Mouse (Mus musculus): ENCODE data around the gene Myl9. TPM values are rescaled to one million over a fixed set of nuclear protein-coding genes. Genes with fewer than 3 reads are reported as not detected.

The Myl9 gene
- polyA plus RNA-seq, 1 experiment = 9.4 TPM

DNA sequence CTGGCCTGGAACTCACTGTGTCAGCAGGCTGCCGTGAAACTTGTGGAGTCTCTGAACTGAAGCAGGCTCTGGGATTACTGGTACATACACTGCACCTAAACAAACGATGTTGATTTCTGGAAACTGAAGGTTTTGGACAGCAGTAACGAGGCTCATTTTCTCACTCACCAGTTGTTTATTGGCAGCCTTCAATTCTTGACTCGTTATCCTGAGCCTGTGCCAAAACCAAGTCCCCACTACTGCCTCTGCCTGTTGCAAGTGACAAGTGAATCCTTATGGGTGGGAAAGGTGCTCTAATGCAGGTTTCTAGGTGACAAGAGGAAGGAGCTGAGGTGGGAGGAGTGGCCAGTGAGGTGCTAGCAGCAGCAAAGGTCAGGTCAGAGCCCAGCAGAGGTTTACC is 33.2 kb upstream of the Myl9 start:
- no peaks in the 10 kb centered on the region for H3K27me3 ChIP-seq (ENCODE audit: control insufficient read depth, insufficient read depth, low read length, poor library complexity, severe bottlenecking)
- no peaks in the 10 kb centered on the region for H3K9me3 ChIP-seq (replicated peaks; ENCODE audit: control insufficient read depth, insufficient read depth, low read length, poor library complexity, severe bottlenecking)
- TF ChIP-seq POLR2A (IDR thresholded peaks at IDR 0.05; ENCODE audit: insufficient read depth, low read length) (no peak), EP300 (IDR thresholded peaks at IDR 0.05; ENCODE audit: insufficient read depth, low read depth, low read length) (no peak), CTCF (IDR thresholded peaks at IDR 0.05; ENCODE audit: low read depth, low read length) (no peak)
- H3K36me3 ChIP-seq (ENCODE audit: control insufficient read depth, insufficient read depth, low read length, poor library complexity, severe bottlenecking) = peaks cover 5% of the 10 kb centered on the region; the same call in 1 of the 2 replicates
- H3K9ac ChIP-seq (ENCODE audit: low read depth, poor library complexity, severe bottlenecking) = no peak overlapping the region
- no peaks in the 10 kb centered on the region for H3K4me1 ChIP-seq (ENCODE audit: control insufficient read depth, insufficient read depth, low read length)
- H3K4me3 ChIP-seq (ENCODE audit: low read depth, low read length) = no peak overlapping the region
- H3K27ac ChIP-seq (ENCODE audit: insufficient read depth, low read length) = no peak overlapping the region

DNA sequence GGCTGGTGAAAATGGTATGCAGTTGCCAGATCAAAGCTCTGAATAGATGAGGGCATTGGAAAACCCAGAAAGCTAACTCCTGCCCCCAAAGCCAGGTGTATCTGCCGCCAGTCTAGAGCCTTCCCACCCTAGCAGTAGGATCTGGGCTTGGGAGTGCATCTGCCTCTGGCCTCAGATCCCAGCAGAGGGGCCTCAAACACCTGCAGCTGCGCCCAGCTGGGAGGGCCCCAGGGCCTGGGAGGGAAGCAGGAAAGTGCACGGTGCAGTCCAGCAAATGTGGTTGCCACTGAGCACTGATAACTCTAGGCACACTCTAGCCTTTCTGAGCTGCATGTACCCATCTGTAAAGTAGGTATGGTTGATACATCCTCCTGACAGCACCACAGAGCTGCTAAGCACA is 32.0 kb upstream of the Myl9 start:
- Histone ChIP-seq H3K36me3 (ENCODE audit: control insufficient read depth, insufficient read depth, low read length, poor library complexity, severe bottlenecking) (peaks cover 5% of the 10 kb centered on the region; the same call in 1 of the 2 replicates), H3K9me3 (replicated peaks; ENCODE audit: control insufficient read depth, insufficient read depth, low read length, poor library complexity, severe bottlenecking) (no peaks in the 10 kb centered on the region), H3K9ac (ENCODE audit: low read depth, poor library complexity, severe bottlenecking) (no peak overlapping the region), H3K4me1 (ENCODE audit: control insufficient read depth, insufficient read depth, low read length) (no peaks in the 10 kb centered on the region), H3K27me3 (ENCODE audit: control insufficient read depth, insufficient read depth, low read length, poor library complexity, severe bottlenecking) (no peaks in the 10 kb centered on the region), H3K4me3 (ENCODE audit: low read depth, low read length) (no peak overlapping the region), H3K27ac (ENCODE audit: insufficient read depth, low read length) (no peak overlapping the region)
- TF ChIP-seq EP300 (IDR thresholded peaks at IDR 0.05; ENCODE audit: insufficient read depth, low read depth, low read length) = no peak
- TF ChIP-seq POLR2A (IDR thresholded peaks at IDR 0.05; ENCODE audit: insufficient read depth, low read length) = no peak
- no peak for TF ChIP-seq CTCF (IDR thresholded peaks at IDR 0.05; ENCODE audit: low read depth, low read length)

DNA sequence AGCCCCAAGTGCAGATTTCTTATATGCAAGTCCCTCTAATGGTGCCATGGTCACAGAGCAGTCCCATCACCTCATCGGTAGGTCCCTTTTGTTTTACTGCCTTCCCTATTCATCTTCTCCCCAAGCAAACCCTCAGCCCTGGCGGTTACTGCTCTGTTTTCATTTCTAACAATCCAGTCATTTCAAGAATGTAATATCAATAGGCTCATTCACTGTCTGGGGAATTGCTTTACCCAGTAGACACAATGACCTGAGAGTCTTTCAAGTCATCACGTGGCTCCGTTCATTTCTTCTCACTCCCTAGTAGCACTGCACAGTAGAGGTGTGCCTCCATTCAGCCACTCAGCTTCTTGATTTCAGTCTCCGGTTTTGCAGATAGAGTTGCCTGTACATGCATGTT is 30.8 kb upstream of the Myl9 start:
- peaks cover 5% of the 10 kb centered on the region for H3K36me3 ChIP-seq (ENCODE audit: control insufficient read depth, insufficient read depth, low read length, poor library complexity, severe bottlenecking)
- H3K27ac ChIP-seq (ENCODE audit: insufficient read depth, low read length) = no peak overlapping the region
- H3K4me3 ChIP-seq (ENCODE audit: low read depth, low read length) = no peak overlapping the region
- H3K27me3 ChIP-seq (ENCODE audit: control insufficient read depth, insufficient read depth, low read length, poor library complexity, severe bottlenecking) = no peaks in the 10 kb centered on the region
- H3K4me1 ChIP-seq (ENCODE audit: control insufficient read depth, insufficient read depth, low read length) = no peaks in the 10 kb centered on the region
- H3K9me3 ChIP-seq (replicated peaks; ENCODE audit: control insufficient read depth, insufficient read depth, low read length, poor library complexity, severe bottlenecking) = no peaks in the 10 kb centered on the region
- no peak overlapping the region for H3K9ac ChIP-seq (ENCODE audit: low read depth, poor library complexity, severe bottlenecking)
- TF ChIP-seq EP300 (IDR thresholded peaks at IDR 0.05; ENCODE audit: insufficient read depth, low read depth, low read length) = no peak
- TF ChIP-seq CTCF (IDR thresholded peaks at IDR 0.05; ENCODE audit: low read depth, low read length) = no peak
- no peak for TF ChIP-seq POLR2A (IDR thresholded peaks at IDR 0.05; ENCODE audit: insufficient read depth, low read length)

DNA sequence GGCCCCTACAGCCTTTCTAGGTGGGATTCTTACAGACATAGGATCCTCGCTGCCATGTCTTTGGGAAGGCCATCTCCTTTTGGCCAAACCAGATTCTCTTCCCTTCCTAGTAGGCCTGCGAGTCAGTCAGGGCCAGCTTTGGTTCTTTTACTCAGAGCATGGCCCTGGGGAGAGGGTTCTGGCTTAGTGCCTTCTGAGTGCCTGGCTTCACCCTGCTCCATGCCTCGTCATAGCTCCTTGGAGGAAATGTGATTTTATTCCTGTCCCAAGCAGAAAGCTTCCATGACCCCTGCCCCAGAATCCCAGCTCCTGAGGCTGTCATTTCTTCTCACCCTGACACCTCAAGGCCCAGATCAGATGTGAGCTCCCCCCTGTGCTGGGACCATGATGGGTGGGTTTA is 27.9 kb upstream of the Myl9 start:
- Histone ChIP-seq H3K36me3 (ENCODE audit: control insufficient read depth, insufficient read depth, low read length, poor library complexity, severe bottlenecking) (peaks cover 16% of the 10 kb centered on the region), H3K9ac (ENCODE audit: low read depth, poor library complexity, severe bottlenecking) (no peak overlapping the region), H3K27ac (ENCODE audit: insufficient read depth, low read length) (no peak overlapping the region), H3K4me3 (ENCODE audit: low read depth, low read length) (no peak overlapping the region), H3K9me3 (replicated peaks; ENCODE audit: control insufficient read depth, insufficient read depth, low read length, poor library complexity, severe bottlenecking) (no peaks in the 10 kb centered on the region), H3K27me3 (ENCODE audit: control insufficient read depth, insufficient read depth, low read length, poor library complexity, severe bottlenecking) (no peaks in the 10 kb centered on the region), H3K4me1 (ENCODE audit: control insufficient read depth, insufficient read depth, low read length) (no peaks in the 10 kb centered on the region)
- no peak for TF ChIP-seq POLR2A (IDR thresholded peaks at IDR 0.05; ENCODE audit: insufficient read depth, low read length)
- TF ChIP-seq EP300 (IDR thresholded peaks at IDR 0.05; ENCODE audit: insufficient read depth, low read depth, low read length) = no peak
- TF ChIP-seq CTCF (IDR thresholded peaks at IDR 0.05; ENCODE audit: low read depth, low read length) = no peak

DNA sequence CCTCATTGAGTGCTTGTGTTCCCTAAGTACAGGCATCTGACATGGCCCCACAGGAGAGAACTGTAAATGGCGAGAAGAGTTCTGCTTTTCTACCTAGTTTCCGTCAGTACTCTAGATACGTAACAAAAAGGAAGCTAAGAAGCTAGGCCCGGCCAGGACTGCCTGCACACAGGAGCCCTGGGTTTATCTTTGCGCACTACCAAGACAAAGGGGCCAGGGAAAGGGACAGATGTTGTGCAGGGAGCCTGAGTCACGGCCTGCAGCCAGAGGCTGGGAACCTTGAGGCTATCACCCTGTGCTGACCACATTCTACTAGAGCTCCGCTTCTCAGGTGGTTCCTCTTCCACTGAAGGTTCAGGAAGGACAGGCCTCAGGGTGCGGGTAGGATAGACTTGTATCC is 25.5 kb upstream of the Myl9 start:
- Histone ChIP-seq H3K9me3 (replicated peaks; ENCODE audit: control insufficient read depth, insufficient read depth, low read length, poor library complexity, severe bottlenecking) (no peaks in the 10 kb centered on the region), H3K9ac (ENCODE audit: low read depth, poor library complexity, severe bottlenecking) (no peak overlapping the region), H3K27ac (ENCODE audit: insufficient read depth, low read length) (no peak overlapping the region), H3K4me3 (ENCODE audit: low read depth, low read length) (no peak overlapping the region), H3K36me3 (ENCODE audit: control insufficient read depth, insufficient read depth, low read length, poor library complexity, severe bottlenecking) (peaks cover 20% of the 10 kb centered on the region), H3K27me3 (ENCODE audit: control insufficient read depth, insufficient read depth, low read length, poor library complexity, severe bottlenecking) (no peaks in the 10 kb centered on the region), H3K4me1 (ENCODE audit: control insufficient read depth, insufficient read depth, low read length) (no peaks in the 10 kb centered on the region)
- TF ChIP-seq CTCF (IDR thresholded peaks at IDR 0.05; ENCODE audit: low read depth, low read length) (no peak), EP300 (IDR thresholded peaks at IDR 0.05; ENCODE audit: insufficient read depth, low read depth, low read length) (no peak), POLR2A (IDR thresholded peaks at IDR 0.05; ENCODE audit: insufficient read depth, low read length) (no peak)

DNA sequence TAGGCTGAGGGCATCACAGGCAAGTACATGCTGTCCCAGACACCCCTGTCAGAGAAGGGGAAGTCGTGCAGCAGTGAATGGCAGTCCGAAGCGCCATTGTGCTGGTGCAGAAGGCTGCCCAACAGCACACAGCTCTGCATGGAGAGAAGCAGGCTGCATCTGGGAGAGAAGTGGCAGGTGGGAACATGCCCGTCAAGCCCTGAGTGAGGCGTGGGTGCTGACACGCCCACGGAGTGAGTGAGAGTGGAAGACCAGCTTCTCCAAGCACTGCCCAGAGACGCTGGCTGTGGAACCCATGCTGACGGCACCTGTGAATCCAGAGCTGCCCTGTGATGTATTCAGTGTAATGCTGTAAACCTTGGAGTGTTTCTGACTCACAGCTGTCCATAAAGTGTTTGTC is 18.3 kb upstream of the Myl9 start:
- TF ChIP-seq CTCF (IDR thresholded peaks at IDR 0.05; ENCODE audit: low read depth, low read length) = no peak
- no peak for TF ChIP-seq EP300 (IDR thresholded peaks at IDR 0.05; ENCODE audit: insufficient read depth, low read depth, low read length)
- no peak for TF ChIP-seq POLR2A (IDR thresholded peaks at IDR 0.05; ENCODE audit: insufficient read depth, low read length)
- Histone ChIP-seq H3K36me3 (ENCODE audit: control insufficient read depth, insufficient read depth, low read length, poor library complexity, severe bottlenecking) (peaks cover 24% of the 10 kb centered on the region), H3K27ac (ENCODE audit: insufficient read depth, low read length) (no peak overlapping the region), H3K9me3 (replicated peaks; ENCODE audit: control insufficient read depth, insufficient read depth, low read length, poor library complexity, severe bottlenecking) (peaks cover 9% of the 10 kb centered on the region), H3K9ac (ENCODE audit: low read depth, poor library complexity, severe bottlenecking) (no peak overlapping the region), H3K4me1 (ENCODE audit: control insufficient read depth, insufficient read depth, low read length) (no peaks in the 10 kb centered on the region), H3K27me3 (ENCODE audit: control insufficient read depth, insufficient read depth, low read length, poor library complexity, severe bottlenecking) (no peaks in the 10 kb centered on the region), H3K4me3 (ENCODE audit: low read depth, low read length) (no peak overlapping the region)
